ENCODE assay signal across 7 mouse cellular contexts in the genomic region with DNA sequence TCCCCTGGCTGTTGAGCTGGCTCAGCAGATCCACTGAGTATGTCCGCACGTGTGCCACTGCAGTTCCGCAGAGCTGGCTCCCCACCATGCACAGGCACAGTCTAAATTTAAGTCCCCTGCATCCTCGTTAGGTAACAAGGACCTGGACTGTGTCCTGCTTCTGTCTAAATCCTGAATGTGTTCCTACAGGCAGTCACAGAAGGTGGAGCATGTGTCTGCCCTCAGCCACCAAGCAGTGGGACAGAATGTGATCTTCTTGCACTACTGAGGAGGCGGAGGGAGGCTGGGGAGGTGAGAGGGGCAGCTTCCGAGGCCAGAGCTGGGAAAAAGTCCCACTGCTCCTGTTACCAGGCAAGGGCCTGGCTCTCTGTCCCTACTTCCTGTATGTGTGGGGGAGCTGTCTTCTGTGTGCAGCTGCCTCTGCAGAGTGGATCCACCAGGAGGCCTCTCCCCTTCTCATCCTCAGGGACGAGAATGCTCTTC. TPM values are rescaled to one million over a fixed set of nuclear protein-coding genes. Genes with fewer than 3 reads are reported as not detected.
DNase-seq lines count a peak whose midpoint lies in the region; ATAC-seq and TF ChIP-seq lines count a peak whose summit lies in the region.

No protein-coding gene starts in this region.

- DNase-seq in right cerebral cortex, adult 18-20 months = peak; percentile 67
- no peak for DNase-seq in right cerebral cortex, postnatal 25 days
- DNase-seq in gastrocnemius, postnatal 10 days = peak; percentile 42
- DNase-seq in embryo, embryonic 10 days (ENCODE audit: low spot score) = no peak

- TF ChIP-seq CTCF in intestine, postnatal 0 days (IDR thresholded peaks at IDR 0.05; ENCODE audit: low read depth) = peak; percentile 57

- no peaks in the 10 kb centered on the region for H3K27me3 ChIP-seq in intestine, postnatal 0 days (replicated peaks; ENCODE audit: control insufficient read depth, insufficient read depth, low read length)
- no peaks in the 10 kb centered on the region for H3K27me3 ChIP-seq in stomach, embryonic 15.5 days (replicated peaks)

- no peaks in the 10 kb centered on the region for H3K36me3 ChIP-seq in intestine, postnatal 0 days (ENCODE audit: control insufficient read depth, insufficient read depth)
- no peaks in the 10 kb centered on the region for H3K36me3 ChIP-seq in stomach, embryonic 15.5 days

- H3K4me2 ChIP-seq in intestine, postnatal 0 days (replicated peaks; ENCODE audit: low read depth) = no peak overlapping the region
- no peak overlapping the region for H3K4me2 ChIP-seq in stomach, embryonic 15.5 days

- peaks cover 3% of the 10 kb centered on the region; the same call in 1 of the 2 replicates for H3K4me1 ChIP-seq in intestine, postnatal 0 days (replicated peaks; ENCODE audit: control insufficient read depth, insufficient read depth, low read length)
- H3K4me1 ChIP-seq in stomach, embryonic 15.5 days = peaks cover 47% of the 10 kb centered on the region

- no peak overlapping the region for H3K9ac ChIP-seq in intestine, postnatal 0 days (ENCODE audit: low read depth, low read length)
- H3K9ac ChIP-seq in stomach, embryonic 15.5 days = no peak overlapping the region

- no peaks in the 10 kb centered on the region for H3K9me3 ChIP-seq in intestine, postnatal 0 days (ENCODE audit: control insufficient read depth)
- H3K9me3 ChIP-seq in stomach, embryonic 15.5 days = no peaks in the 10 kb centered on the region

- ATAC-seq in intestine, postnatal 0 days = no peak
- no peak for ATAC-seq in stomach, embryonic 15.5 days (ENCODE audit: insufficient read depth, low FRiP score, low read depth)
- ATAC-seq in activated CD4-positive, CD25-positive, alpha-beta regulatory T cell, adult 4 months = no peak

- WGBS in intestine, postnatal 0 days = 67% methylated on average over 7 of the region's 7 CpGs
- WGBS in stomach, embryonic 15.5 days = 48% methylated on average over 7 of the region's 7 CpGs

- H3K4me3 ChIP-seq in intestine, postnatal 0 days (ENCODE audit: low read depth, low read length) = no peak overlapping the region
- no peak overlapping the region for H3K4me3 ChIP-seq in stomach, embryonic 15.5 days (replicated peaks)

- H3K27ac ChIP-seq in intestine, postnatal 0 days (ENCODE audit: low read depth, low read length) = peak overlapping the region; percentile 9; the same call in 1 of the 2 replicates
- H3K27ac ChIP-seq in stomach, embryonic 15.5 days = peak overlapping the region; percentile 87

RNA-seq across cellular contexts. Expression of gene Abtb1, which starts 57.1 kb away (rescaled TPM):
- 10 to 100 TPM; 15.6 to 17.9 TPM for total RNA-seq in gastrocnemius, postnatal 10 days (2021)
- polyA plus RNA-seq in intestine, postnatal 0 days (2015; fragmentation: Nextera tagmentation; extraction: Ambion mirVana) = 22.7 and 23.9 TPM in 2 replicates
- 29.8 and 31.5 TPM in 2 replicates for polyA plus RNA-seq in stomach, embryonic 15.5 days (2015; fragmentation: Nextera tagmentation; extraction: Ambion mirVana)
- polyA plus RNA-seq in activated CD4-positive, CD25-positive, alpha-beta regulatory T cell, adult 4 months (2017; shearing (Covaris generic)) = 10 to 100 TPM; 42.8 to 57.5 TPM

Comparison
In these comparisons a context has a peak if more than half of its experiments do, and no peak if none do; other contexts are left out.
1. DNase-seq: peak in right cerebral cortex, adult 18-20 months (single experiment) and gastrocnemius, postnatal 10 days (single experiment); none in right cerebral cortex, postnatal 25 days (single experiment) and embryo, embryonic 10 days (single experiment).